In genomic region chr17:56027801-56028441, GRCm38 (mm10) we compare ENCODE assay signal across 14 mouse cellular contexts. TPM values are rescaled to one million over a fixed set of nuclear protein-coding genes. Genes with fewer than 3 reads are reported as not detected.
DNase-seq lines count a peak whose midpoint lies in the region; ATAC-seq lines count a peak whose summit lies in the region.
"Had no signal": no experiment of that assay in that cellular context is flagged by ENCODE, and none has a peak within 500 bp of the region (broad histone marks: within the 10 kb centered on the region; RNA-seq: fewer than 3 reads in every experiment).

No protein-coding gene starts in this region.

- no peak overlapping the region for H3K4me3 ChIP-seq in hindbrain, embryonic 13.5 days
- no peak overlapping the region for H3K4me3 ChIP-seq in hindbrain, embryonic 12.5 days
- H3K4me3 ChIP-seq in megakaryocyte, embryonic 14.5 days (replicated peaks): peak overlapping the region; percentile 72
- H3K4me3 ChIP-seq in neural tube, embryonic 15.5 days (replicated peaks): no peak overlapping the region
- H3K4me3 ChIP-seq: midbrain, embryonic 15.5 days had no signal

- H3K9ac ChIP-seq in hindbrain, embryonic 13.5 days: peak overlapping the region; percentile 39; the same call in 1 of the 2 replicates
- no peak overlapping the region for H3K9ac ChIP-seq in hindbrain, embryonic 12.5 days
- 0 out of 2 replicates have a peak overlapping the region, but pooled peaks have one; percentile 20 for H3K9ac ChIP-seq in neural tube, embryonic 15.5 days (replicated peaks)
- H3K9ac ChIP-seq: midbrain, embryonic 15.5 days had no signal

- peak; percentile 9 for DNase-seq in adrenal gland, adult 8-10 months
- DNase-seq in adrenal gland, postnatal 25 days: no peak
- DNase-seq: kidney, adult 18-20 months; left cerebral cortex, postnatal 4 days; thymus, postnatal 14 days had no signal

- WGBS in hindbrain, embryonic 13.5 days: 95% methylated on average over 5 of the region's 5 CpGs
- 85% methylated on average over 5 of the region's 5 CpGs for WGBS in hindbrain, embryonic 12.5 days
- 90% methylated on average over 5 of the region's 5 CpGs for WGBS in neural tube, embryonic 15.5 days

- H3K27me3 ChIP-seq in hindbrain, embryonic 13.5 days: no peaks in the 10 kb centered on the region
- H3K27me3 ChIP-seq in hindbrain, embryonic 12.5 days: no peaks in the 10 kb centered on the region
- no peaks in the 10 kb centered on the region for H3K27me3 ChIP-seq in megakaryocyte, embryonic 14.5 days (replicated peaks)
- no peaks in the 10 kb centered on the region for H3K27me3 ChIP-seq in neural tube, embryonic 15.5 days (replicated peaks)
- H3K27me3 ChIP-seq: midbrain, embryonic 15.5 days had no signal

- peaks cover 51% of the 10 kb centered on the region for H3K4me1 ChIP-seq in hindbrain, embryonic 13.5 days (replicated peaks)
- H3K4me1 ChIP-seq in hindbrain, embryonic 12.5 days: peaks cover 10% of the 10 kb centered on the region
- H3K4me1 ChIP-seq in megakaryocyte, embryonic 14.5 days: peaks cover 100% of the 10 kb centered on the region
- peaks cover 65% of the 10 kb centered on the region for H3K4me1 ChIP-seq in neural tube, embryonic 15.5 days

- no peak for ATAC-seq in hindbrain, embryonic 13.5 days (ENCODE audit: low FRiP score)
- no peak for ATAC-seq in hindbrain, embryonic 12.5 days (ENCODE audit: low FRiP score)
- no peak for ATAC-seq in megakaryocyte, adult 5-6 weeks (ENCODE audit: poor library complexity, severe bottlenecking)
- ATAC-seq in neural tube, embryonic 15.5 days (ENCODE audit: low FRiP score): no peak
- ATAC-seq in granulocyte monocyte progenitor cell, adult 5-6 weeks (replicated peaks; ENCODE audit: poor library complexity, severe bottlenecking): no peak
- ATAC-seq: forebrain, embryonic 14.5 days; midbrain, embryonic 15.5 days had no signal

- H3K4me2 ChIP-seq in hindbrain, embryonic 13.5 days: no peak overlapping the region
- no peak overlapping the region for H3K4me2 ChIP-seq in hindbrain, embryonic 12.5 days (replicated peaks)
- no peak overlapping the region for H3K4me2 ChIP-seq in neural tube, embryonic 15.5 days
- H3K4me2 ChIP-seq: midbrain, embryonic 15.5 days had no signal

- H3K36me3 ChIP-seq in hindbrain, embryonic 13.5 days: peaks cover 51% of the 10 kb centered on the region
- H3K36me3 ChIP-seq in hindbrain, embryonic 12.5 days: peaks cover 34% of the 10 kb centered on the region
- peaks cover 92% of the 10 kb centered on the region for H3K36me3 ChIP-seq in megakaryocyte, embryonic 14.5 days (replicated peaks; ENCODE audit: low read length)
- peaks cover 10% of the 10 kb centered on the region; the same call in 1 of the 2 replicates for H3K36me3 ChIP-seq in neural tube, embryonic 15.5 days
- H3K36me3 ChIP-seq: midbrain, embryonic 15.5 days had no signal

- no peaks in the 10 kb centered on the region for H3K9me3 ChIP-seq in hindbrain, embryonic 13.5 days
- no peaks in the 10 kb centered on the region for H3K9me3 ChIP-seq in hindbrain, embryonic 12.5 days (replicated peaks)
- no peaks in the 10 kb centered on the region for H3K9me3 ChIP-seq in megakaryocyte, embryonic 14.5 days
- H3K9me3 ChIP-seq in neural tube, embryonic 15.5 days (replicated peaks): no peaks in the 10 kb centered on the region
- H3K9me3 ChIP-seq: midbrain, embryonic 15.5 days had no signal

- no peak overlapping the region for H3K27ac ChIP-seq in hindbrain, embryonic 13.5 days
- no peak overlapping the region for H3K27ac ChIP-seq in hindbrain, embryonic 12.5 days
- H3K27ac ChIP-seq in neural tube, embryonic 15.5 days (replicated peaks): no peak overlapping the region
- H3K27ac ChIP-seq: midbrain, embryonic 15.5 days had no signal

RNA-seq across cellular contexts. Expression of gene Sh3gl1, which starts 8.5 kb away (rescaled TPM):
- total RNA-seq in adrenal gland, adult 8-10 months (2022): 10 to 100 TPM; 44.3 to 52.5 (median 49.9) TPM
- 51.5 and 57.1 TPM in 2 replicates for total RNA-seq in adrenal gland, postnatal 25 days (2021)
- polyA plus RNA-seq in hindbrain, embryonic 13.5 days (2015; fragmentation: Nextera tagmentation; extraction: Ambion mirVana): 116 and 118 TPM in 2 replicates
- 141 and 144 TPM in 2 replicates for polyA plus RNA-seq in hindbrain, embryonic 12.5 days (2016; fragmentation: Nextera tagmentation; extraction: Ambion mirVana)
- polyA plus RNA-seq in megakaryocyte, embryonic 14.5 days (2012; ENCODE audit: insufficient read depth, low replicate concordance): 115 and 286 TPM in 2 replicates
- 21.7 and 22.3 TPM in 2 replicates for total RNA-seq in megakaryocyte, adult 5-6 weeks (2015)
- total RNA-seq in megakaryocyte, adult 5-6 weeks (2017): 28.4 and 35.0 TPM in 2 replicates
- 105 and 114 TPM in 2 replicates for polyA plus RNA-seq in neural tube, embryonic 15.5 days (2015; fragmentation: Nextera tagmentation; extraction: Ambion mirVana)
- total RNA-seq in granulocyte monocyte progenitor cell, adult 5-6 weeks (2014; fragmentation: Nextera tagmentation): 23.8 and 29.4 TPM in 2 replicates
- 23.0 and 25.3 TPM in 2 replicates for total RNA-seq in granulocyte monocyte progenitor cell, adult 5-6 weeks (2017)

RNA-seq across cellular contexts. Expression of gene Chaf1a, which starts 12.3 kb away (rescaled TPM):
- total RNA-seq in adrenal gland, adult 8-10 months (2022): 1 to 10 TPM; 3.8 to 6.0 (median 4.3) TPM
- 8.2 and 9.8 TPM in 2 replicates for total RNA-seq in adrenal gland, postnatal 25 days (2021)
- polyA plus RNA-seq in hindbrain, embryonic 13.5 days (2015; fragmentation: Nextera tagmentation; extraction: Ambion mirVana): 6.1 and 6.9 TPM in 2 replicates
- polyA plus RNA-seq in hindbrain, embryonic 12.5 days (2016; fragmentation: Nextera tagmentation; extraction: Ambion mirVana): 26.8 and 30.2 TPM in 2 replicates
- 17.0 and 33.8 TPM in 2 replicates for polyA plus RNA-seq in megakaryocyte, embryonic 14.5 days (2012; ENCODE audit: insufficient read depth, low replicate concordance)
- 8.1 and 9.6 TPM in 2 replicates for total RNA-seq in megakaryocyte, adult 5-6 weeks (2015)
- total RNA-seq in megakaryocyte, adult 5-6 weeks (2017): 18.3 and 22.2 TPM in 2 replicates
- 4.0 and 10.1 TPM in 2 replicates for polyA plus RNA-seq in neural tube, embryonic 15.5 days (2015; fragmentation: Nextera tagmentation; extraction: Ambion mirVana)
- total RNA-seq in granulocyte monocyte progenitor cell, adult 5-6 weeks (2014; fragmentation: Nextera tagmentation): 36.0 and 39.4 TPM in 2 replicates
- 32.1 and 36.0 TPM in 2 replicates for total RNA-seq in granulocyte monocyte progenitor cell, adult 5-6 weeks (2017)

RNA-seq across cellular contexts. Expression of gene Mpnd, which starts 22.4 kb away (rescaled TPM):
- total RNA-seq in adrenal gland, adult 8-10 months (2022): 100 to 1,000 TPM; 101 to 119 (median 110) TPM
- total RNA-seq in adrenal gland, postnatal 25 days (2021): 119 and 129 TPM in 2 replicates
- 159 and 163 TPM in 2 replicates for polyA plus RNA-seq in hindbrain, embryonic 13.5 days (2015; fragmentation: Nextera tagmentation; extraction: Ambion mirVana)
- 196 and 209 TPM in 2 replicates for polyA plus RNA-seq in hindbrain, embryonic 12.5 days (2016; fragmentation: Nextera tagmentation; extraction: Ambion mirVana)
- 4.4 and 22.7 TPM in 2 replicates for polyA plus RNA-seq in megakaryocyte, embryonic 14.5 days (2012; ENCODE audit: insufficient read depth, low replicate concordance)
- 23.2 and 28.6 TPM in 2 replicates for total RNA-seq in megakaryocyte, adult 5-6 weeks (2015)
- total RNA-seq in megakaryocyte, adult 5-6 weeks (2017): 95.5 and 112 TPM in 2 replicates
- 121 and 130 TPM in 2 replicates for polyA plus RNA-seq in neural tube, embryonic 15.5 days (2015; fragmentation: Nextera tagmentation; extraction: Ambion mirVana)
- 22.0 and 30.8 TPM in 2 replicates for total RNA-seq in granulocyte monocyte progenitor cell, adult 5-6 weeks (2014; fragmentation: Nextera tagmentation)
- total RNA-seq in granulocyte monocyte progenitor cell, adult 5-6 weeks (2017): 45.8 and 62.2 TPM in 2 replicates

RNA-seq across cellular contexts. Expression of gene Stap2, which starts 22.5 kb away (rescaled TPM):
- 1 to 10 TPM; 4.8 to 9.3 (median 6.8) TPM for total RNA-seq in adrenal gland, adult 8-10 months (2022)
- total RNA-seq in adrenal gland, postnatal 25 days (2021): 7.7 and 8.3 TPM in 2 replicates
- 5.7 and 5.8 TPM in 2 replicates for polyA plus RNA-seq in hindbrain, embryonic 13.5 days (2015; fragmentation: Nextera tagmentation; extraction: Ambion mirVana)
- polyA plus RNA-seq in hindbrain, embryonic 12.5 days (2016; fragmentation: Nextera tagmentation; extraction: Ambion mirVana): 6.5 and 6.6 TPM in 2 replicates
- 0.21 TPM in 1 of 2 replicates, not detected in the other for polyA plus RNA-seq in megakaryocyte, embryonic 14.5 days (2012; ENCODE audit: insufficient read depth, low replicate concordance)
- 0.25 and 0.62 TPM in 2 replicates for total RNA-seq in megakaryocyte, adult 5-6 weeks (2015)
- total RNA-seq in megakaryocyte, adult 5-6 weeks (2017): 0.22 and 0.24 TPM in 2 replicates
- polyA plus RNA-seq in neural tube, embryonic 15.5 days (2015; fragmentation: Nextera tagmentation; extraction: Ambion mirVana): 7.3 and 11.5 TPM in 2 replicates
- not detected in 2 replicates for total RNA-seq in granulocyte monocyte progenitor cell, adult 5-6 weeks (2014; fragmentation: Nextera tagmentation)
- 0.36 TPM in 1 of 2 replicates, not detected in the other for total RNA-seq in granulocyte monocyte progenitor cell, adult 5-6 weeks (2017)

RNA-seq across cellular contexts. Expression of gene Fsd1, which starts 41.6 kb away (rescaled TPM):
- total RNA-seq in adrenal gland, adult 8-10 months (2022): 1 to 10 TPM in 3 of 4 experiments, under 1 TPM in 1; 0.87 to 3.4 (median 2.9) TPM
- total RNA-seq in adrenal gland, postnatal 25 days (2021): 1.5 and 2.2 TPM in 2 replicates
- 159 and 172 TPM in 2 replicates for polyA plus RNA-seq in hindbrain, embryonic 13.5 days (2015; fragmentation: Nextera tagmentation; extraction: Ambion mirVana)
- 96.4 and 103 TPM in 2 replicates for polyA plus RNA-seq in hindbrain, embryonic 12.5 days (2016; fragmentation: Nextera tagmentation; extraction: Ambion mirVana)
- not detected in 2 replicates for polyA plus RNA-seq in megakaryocyte, embryonic 14.5 days (2012; ENCODE audit: insufficient read depth, low replicate concordance)
- not detected in 2 replicates for total RNA-seq in megakaryocyte, adult 5-6 weeks (2015)
- total RNA-seq in megakaryocyte, adult 5-6 weeks (2017): not detected in 2 replicates
- 189 and 228 TPM in 2 replicates for polyA plus RNA-seq in neural tube, embryonic 15.5 days (2015; fragmentation: Nextera tagmentation; extraction: Ambion mirVana)
- total RNA-seq in granulocyte monocyte progenitor cell, adult 5-6 weeks (2014; fragmentation: Nextera tagmentation): not detected in 2 replicates
- not detected in 2 replicates for total RNA-seq in granulocyte monocyte progenitor cell, adult 5-6 weeks (2017)
- total RNA-seq: MEL had no signal
